Mouse (Mus musculus): Measurements from ENCODE around the gene Exosc6.
"Not testable (repeated sequence)": the region's sequence is repeated elsewhere in the genome, so short reads cannot be mapped to it uniquely, and the experiment has no call there.

Exosc6 gene

GRCm38 (mm10) chr8:111062072-111062757 is 6.1 kb downstream of the Exosc6 start:
- peak; percentile 88 for DNase-seq

DNA sequence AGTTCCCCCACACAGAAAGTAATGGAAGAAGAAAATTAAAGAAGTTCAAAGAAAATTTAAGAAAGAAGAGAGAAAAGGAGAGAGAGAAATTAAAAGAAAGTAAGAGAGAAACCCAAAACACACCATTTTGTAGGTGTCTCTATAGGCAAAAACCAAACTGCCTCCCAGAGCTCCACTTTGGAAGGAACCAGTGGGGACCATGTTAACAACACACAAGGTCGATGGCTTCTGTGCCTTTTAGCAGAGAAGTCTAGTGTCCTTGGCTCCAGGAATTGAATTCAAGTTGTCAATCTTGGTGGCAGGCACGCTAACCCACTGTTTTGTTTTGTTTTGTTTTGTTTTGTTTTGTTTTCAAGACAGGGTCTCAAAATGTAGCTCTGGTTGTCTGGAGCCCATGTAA is 6.8 kb downstream of the Exosc6 start:
- DNase-seq: no peak

- no peak for DNase-seq
Measured at GRCm38 (mm10) chr8:111066308-111066707, 10.2 kb downstream of the Exosc6 start.

DNA sequence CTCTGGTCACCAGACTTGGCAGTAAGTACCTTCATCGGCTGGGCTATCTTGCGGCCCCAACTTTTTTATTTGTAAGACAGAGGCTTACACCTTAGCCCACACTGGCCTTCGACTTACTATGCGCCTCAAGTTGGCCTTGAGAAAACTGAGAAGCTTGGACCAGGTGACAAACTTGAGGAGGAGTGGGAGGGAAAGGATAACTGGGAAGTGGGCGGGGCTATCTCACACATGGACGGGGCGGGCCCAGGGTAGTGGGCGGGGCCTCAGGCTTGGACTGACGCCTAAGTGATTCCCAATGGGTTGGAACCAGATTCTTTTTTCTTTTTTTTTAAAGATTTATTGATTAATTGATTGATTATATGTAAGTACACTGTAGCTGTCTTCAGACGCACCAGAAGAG is 11.3 kb downstream of the Exosc6 start:
- DNase-seq: no peak

GRCm38 (mm10) chr8:111068660-111069059 is 12.5 kb downstream of the Exosc6 start:
- DNase-seq: not testable (repeated sequence)

GRCm38 (mm10) chr8:111075926-111076325 is 19.8 kb downstream of the Exosc6 start:
- DNase-seq: no peak

DNA sequence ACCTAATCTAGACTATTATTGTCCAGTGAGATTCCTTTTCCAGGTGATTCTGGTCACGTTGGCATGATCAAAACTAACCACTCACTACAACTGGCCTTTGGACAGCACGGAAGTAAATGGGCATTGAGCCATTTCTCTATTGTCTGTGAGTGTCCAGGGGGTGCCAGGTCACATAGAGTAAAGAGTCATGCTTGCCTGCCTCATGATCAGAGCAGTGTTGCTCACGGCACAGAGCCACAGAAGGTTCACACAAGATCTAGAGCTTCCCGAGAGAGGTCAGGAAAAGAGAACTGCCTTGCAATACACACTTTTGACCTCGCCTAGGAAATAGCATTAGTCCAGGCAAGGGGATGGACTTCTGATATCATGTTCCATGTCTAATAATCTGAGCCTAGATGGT is 23.3 kb downstream of the Exosc6 start:
- DNase-seq: no peak

GRCm38 (mm10) chr8:111079861-111080271 is 23.7 kb downstream of the Exosc6 start:
- no peak for DNase-seq

GRCm38 (mm10) chr8:111081580-111082258 is 25.6 kb downstream of the Exosc6 start:
- no peak for DNase-seq

DNA sequence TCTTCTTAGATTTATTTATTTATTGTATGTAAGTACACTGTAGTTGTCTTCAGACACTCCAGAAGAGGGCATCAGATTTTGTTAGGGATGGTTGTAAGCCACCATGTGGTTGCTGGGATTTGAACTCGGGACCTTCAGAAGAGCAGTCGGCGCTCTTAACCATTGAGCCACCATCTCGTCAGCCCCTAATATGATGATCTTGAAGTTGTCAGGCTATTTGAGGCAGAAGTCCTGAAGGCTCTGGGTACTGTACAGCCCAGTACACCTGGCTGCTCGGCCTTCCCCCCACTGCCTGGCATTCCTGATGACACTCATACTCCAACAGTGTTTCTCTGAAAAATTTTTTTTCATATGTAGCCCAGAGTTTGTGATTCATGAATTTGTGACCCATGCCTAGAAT is 27.8 kb downstream of the Exosc6 start:
- DNase-seq: not testable (repeated sequence)

GRCm38 (mm10) chr8:111090126-111090525 is 34.0 kb downstream of the Exosc6 start:
- DNase-seq: peak; percentile 72

GRCm38 (mm10) chr8:111091706-111092105 is 35.6 kb downstream of the Exosc6 start:
- DNase-seq: no peak

GRCm38 (mm10) chr8:111092326-111092725 is 36.2 kb downstream of the Exosc6 start, which contains the start of gene Clec18a:
Gene Clec18a, minus strand, starts transcription at chr8:111092426.
- not testable (repeated sequence) for DNase-seq

- DNase-seq: peak; percentile 94
Measured at GRCm38 (mm10) chr8:111093865-111094718, 38.0 kb downstream of the Exosc6 start, which contains the start of gene Pdpr. Gene Pdpr, plus strand, starts transcription at chr8:111094630.

DNA sequence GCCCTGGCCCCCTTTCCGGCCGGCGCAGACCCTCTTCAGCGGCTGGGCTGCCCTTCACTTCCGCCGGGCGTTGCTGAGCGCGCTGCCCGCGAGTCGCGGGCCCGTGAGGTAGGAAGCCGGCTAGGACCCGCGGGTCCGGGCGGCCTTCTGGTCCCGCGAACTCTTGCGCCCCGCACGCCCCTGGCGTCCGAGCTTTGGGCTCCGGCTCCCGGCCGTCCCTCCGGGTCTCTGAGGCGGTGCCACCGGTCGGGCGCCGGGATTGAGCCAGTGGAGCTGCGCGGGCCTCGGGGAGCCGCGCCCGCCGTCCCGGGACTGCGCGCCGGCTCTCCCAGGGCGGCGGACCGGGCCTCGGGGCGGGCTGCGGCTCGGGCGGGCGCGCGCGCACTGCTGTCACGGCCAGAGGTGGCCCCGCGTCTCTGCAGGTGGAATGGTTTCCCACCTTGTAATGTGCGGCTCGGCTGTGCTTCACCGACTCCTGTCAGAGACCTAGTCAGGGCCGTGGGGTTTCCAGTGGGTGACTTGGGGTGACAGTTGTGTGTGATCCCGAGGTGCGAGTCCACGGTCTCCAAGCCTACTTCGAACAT is 38.7 kb downstream of the Exosc6 start:
- DNase-seq: peak; percentile 46
